Mouse (Mus musculus) liver, adult 2 months (tissue): ENCODE data around the gene Ddt.

Source experiments
- CTCF ChIP-seq: fragments of 200-500 bp; IDR thresholded peaks from 2 replicates; pipeline ENCODE4 v1.5.1; 2011; ENCODE audit warnings: low read depth, low read length, control low read depth
- POLR2A ChIP-seq: fragments of 200-500 bp; IDR thresholded peaks from 2 replicates; pipeline ENCODE4 v1.6.1; 2011; ENCODE audit warnings: low read length, control low read depth; ENCODE audit not compliant: insufficient read depth; ENCODE audit errors: extremely low read depth

GRCm38 (mm10) chr10:75763682-75764518 is 9.3 kb downstream of the Ddt start, which contains the start of gene Cabin1:
- peak; percentile 82 for TF ChIP-seq POLR2A
- no peak for TF ChIP-seq CTCF
